Mouse (Mus musculus) limb, embryonic 14.5 days (tissue): ENCODE results near the gene Ankib1. TPM values are rescaled to one million over a fixed set of nuclear protein-coding genes. Genes with fewer than 3 reads are reported as not detected.

ENCODE experiments used
- ATAC-seq: fragments of 200-750 bp; cut with Nextera tagmentation; 2 replicates; pipeline ENCODE4 v1.8.0; 2017; ENCODE audit warnings: low read depth, moderate number of reproducible peaks, moderate TSS enrichment; ENCODE audit not compliant: low FRiP score
- DNase-seq: peaks from one replicate; pipeline ENCODE4 v3.0.0-alpha.2; 2015; ENCODE audit warnings: low spot score
- H3K27ac ChIP-seq: fragments of 300-500 bp; sonication (generic); replicated peaks from 2 replicates; pipeline ENCODE4 v1.5.1; 2014; ENCODE audit warnings: low read depth, mild to moderate bottlenecking, low read length, moderate library complexity, mixed read lengths
- H3K27me3 ChIP-seq: fragments of 300-500 bp; sonication (generic); 2 replicates; pipeline ENCODE4 v1.6.1; 2014; ENCODE audit warnings: low read length, mixed read lengths; ENCODE audit not compliant: control insufficient read depth, insufficient read depth
- H3K36me3 ChIP-seq: fragments of 300-500 bp; sonication (generic); 2 replicates; pipeline ENCODE4 v1.6.1; 2014; ENCODE audit warnings: mild to moderate bottlenecking, low read length, moderate library complexity, mixed read lengths; ENCODE audit not compliant: control insufficient read depth, insufficient read depth
- H3K4me1 ChIP-seq: fragments of 300-500 bp; sonication (generic); 2 replicates; pipeline ENCODE4 v1.6.1; 2014; ENCODE audit warnings: antibody characterized with exemption, low read length, mixed read lengths; ENCODE audit not compliant: control insufficient read depth, insufficient read depth
- H3K4me2 ChIP-seq: fragments of 300-500 bp; sonication (generic); replicated peaks from 2 replicates; pipeline ENCODE4 v1.6.1; 2014; ENCODE audit warnings: low read depth, mild to moderate bottlenecking, low read length, moderate library complexity; ENCODE audit not compliant: severe bottlenecking
- H3K4me3 ChIP-seq: fragments of 300-500 bp; sonication (generic); replicated peaks from 2 replicates; pipeline ENCODE4 v1.5.1; 2014; ENCODE audit warnings: low read length
- H3K9ac ChIP-seq: fragments of 300-500 bp; sonication (generic); 2 replicates; pipeline ENCODE4 v1.6.1; 2014; ENCODE audit warnings: mild to moderate bottlenecking, low read depth, low read length, moderate library complexity; ENCODE audit not compliant: severe bottlenecking
- H3K9me3 ChIP-seq: fragments of 300-500 bp; sonication (generic); 2 replicates; pipeline ENCODE4 v1.6.1; 2016; ENCODE audit warnings: low read length; ENCODE audit not compliant: control insufficient read depth
- POLR2A ChIP-seq: fragments of 200-500 bp; IDR thresholded peaks from 2 replicates; pipeline ENCODE4 v1.8.0; 2012; ENCODE audit warnings: inconsistent platforms, mild to moderate bottlenecking, moderate library complexity, borderline replicate concordance; ENCODE audit not compliant: insufficient read depth, insufficient read length; ENCODE audit errors: extremely low read depth
- WGBS: fragments of 180-500 bp; shearing (Covaris S2); extraction: QIAGEN DNeasy Blood & Tissue Kit; methylation state at CpG from one replicate; pipeline ENCODE4 v1.1.7; 2014; 5-methylcytosine and 5-hydroxymethylcytosine counted together
- polyA plus RNA-seq, 2 experiments: library from polyadenylated mRNA; depleted of rRNA in 1 of 2; stranded (reverse) in 1 of 2; unstranded in 1 of 2; fragments of >200 nt; fragmentation: Nextera tagmentation in 1 of 2; extraction: Ambion mirVana in 1 of 2; gene quantifications; 2 replicates each; pipeline versions ENCODE4 v1.2.1 to v1.2.3; 2012 to 2014

Ankib1 gene
- polyA plus RNA-seq (2012; rRNA removed) (11.6 TPM in 2 replicates), polyA plus RNA-seq (2014; fragmentation: Nextera tagmentation; extraction: Ambion mirVana) (14.4 TPM in 2 replicates)

GRCm38 (mm10) chr5:3802433-3803291 lies at the start of gene Ankib1, which contains the start of gene Krit1:
TSS of gene Ankib1 (minus strand) at chr5:3802925.
TSS of gene Krit1 (plus strand) at chr5:3803184.
- under 1% methylated on average over 53 of the region's 109 CpGs for WGBS

GRCm38 (mm10) chr5:3845026-3845425 lies 42.3 kb upstream of the Ankib1 start, which contains the start of gene Lrrd1:
TSS of gene Lrrd1 (plus strand) at chr5:3845173.
- Histone ChIP-seq H3K4me1 (no peaks in the 10 kb centered on the region; the same call in 1 of the 2 replicates), H3K9ac (peak within 1 kb of the TSS; percentile 54), H3K27ac (no peak within 1 kb of the TSS), H3K36me3 (peaks cover 14% of the 10 kb centered on the region), H3K4me3 (peak within 1 kb of the TSS; percentile 38), H3K9me3 (no peaks in the 10 kb centered on the region), H3K4me2 (peak within 1 kb of the TSS; percentile 62), H3K27me3 (0 out of 2 replicates have a peak, but pooled peaks cover 3% of the 10 kb centered on the region)
- no peak for DNase-seq
- ATAC-seq, result no peak
- 5% methylated on average over 24 of the region's 24 CpGs for WGBS
- no peak for TF ChIP-seq POLR2A

More at GRCm38 (mm10) chr5:3802433-3803291, at the start of gene Ankib1, which contains the start of gene Krit1:
- Histone ChIP-seq H3K9ac (peak within 1 kb of the TSS; percentile 86), H3K4me2 (peak within 1 kb of the TSS; percentile 74), H3K4me1 (no peaks in the 10 kb centered on the region; the same call in 1 of the 2 replicates), H3K4me3 (peak within 1 kb of the TSS; percentile 90), H3K9me3 (no peaks in the 10 kb centered on the region), H3K36me3 (0 out of 2 replicates have a peak, but pooled peaks cover 4% of the 10 kb centered on the region), H3K27ac (peak within 1 kb of the TSS; percentile 73), H3K27me3 (no peaks in the 10 kb centered on the region)
- DNase-seq, result peak; percentile 85
- peak; percentile 41; the same call in 1 of the 2 replicates for TF ChIP-seq POLR2A
- ATAC-seq, result peak; percentile 93

DNA sequence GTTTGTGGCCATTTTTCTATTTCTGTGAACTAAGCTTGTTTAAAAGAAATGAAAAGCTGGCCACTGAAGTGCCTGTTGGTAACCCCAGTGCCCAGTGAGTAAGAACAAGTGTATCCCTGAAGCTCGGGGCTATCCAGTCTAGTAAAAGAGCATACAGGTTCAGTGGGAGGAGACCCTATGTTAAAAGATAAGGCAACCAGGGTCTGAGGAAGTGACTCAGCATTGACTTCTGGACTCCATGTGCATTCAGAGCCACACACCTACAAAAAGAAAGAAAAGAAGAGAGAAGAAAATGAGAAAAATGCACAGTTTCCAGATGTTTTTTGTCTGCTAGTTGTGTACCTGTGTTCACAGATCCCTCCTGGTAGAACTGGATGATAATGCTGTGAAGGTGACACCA lies 31.4 kb upstream of the Ankib1 start:
- no peak for ATAC-seq
- H3K9ac ChIP-seq, result no peak overlapping the region
- no peak overlapping the region for H3K4me3 ChIP-seq
- WGBS, result 67% methylated on average over 1 of the region's 1 CpGs
- H3K9me3 ChIP-seq, result no peaks in the 10 kb centered on the region
- TF ChIP-seq POLR2A, result no peak
- no peaks in the 10 kb centered on the region for H3K27me3 ChIP-seq
- no peak overlapping the region for H3K27ac ChIP-seq
- peaks cover 44% of the 10 kb centered on the region for H3K36me3 ChIP-seq
- no peak overlapping the region for H3K4me2 ChIP-seq
- H3K4me1 ChIP-seq, result no peaks in the 10 kb centered on the region
- no peak for DNase-seq

DNA sequence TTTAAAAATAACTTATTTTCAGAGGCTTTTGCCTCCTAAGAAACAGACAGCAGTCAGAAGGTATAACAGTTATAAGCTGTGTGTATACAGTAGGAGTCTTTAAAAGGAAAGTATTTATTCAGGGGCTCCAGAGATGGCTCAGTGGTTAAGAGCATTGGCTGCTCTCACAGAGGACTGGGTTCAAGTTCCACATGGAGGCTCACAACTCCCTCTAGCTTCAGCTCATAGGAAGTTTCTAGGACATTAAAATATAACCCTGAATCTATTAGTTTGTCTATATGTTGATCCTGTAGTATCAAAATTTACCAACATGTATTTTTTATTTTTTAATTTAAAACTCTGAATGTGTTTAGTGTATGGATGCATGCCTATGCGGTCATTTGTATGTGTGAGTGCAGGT lies 5.7 kb upstream of the Ankib1 start:
- Histone ChIP-seq H3K4me3 (no peak overlapping the region), H3K27me3 (no peaks in the 10 kb centered on the region), H3K4me2 (no peak overlapping the region), H3K36me3 (peaks cover 32% of the 10 kb centered on the region), H3K4me1 (no peaks in the 10 kb centered on the region; the same call in 1 of the 2 replicates), H3K9ac (no peak overlapping the region), H3K9me3 (no peaks in the 10 kb centered on the region), H3K27ac (no peak overlapping the region)
- ATAC-seq, result no peak
- WGBS, result 90% methylated on average over 1 of the region's 1 CpGs
- DNase-seq, result no peak
- TF ChIP-seq POLR2A, result no peak
